Mouse (Mus musculus) lung, postnatal 0 days (tissue): ENCODE results near the gene Scd2. TPM values are rescaled to one million over a fixed set of nuclear protein-coding genes. Genes with fewer than 3 reads are reported as not detected.

Experiments used
- ATAC-seq: fragments of 200-750 bp; cut with Nextera tagmentation; 2 replicates; pipeline ENCODE4 v1.8.0; 2017; ENCODE audit warnings: moderate library complexity
- DNase-seq: peaks from one replicate; pipeline ENCODE4 v3.0.0-alpha.2; 2016; ENCODE audit warnings: low spot score
- H3K27ac ChIP-seq: fragments of 300-500 bp; sonication (generic); 2 replicates; pipeline ENCODE4 v1.5.1; 2014; ENCODE audit warnings: antibody characterized with exemption, mild to moderate bottlenecking, low read length, mixed read lengths
- H3K27me3 ChIP-seq: fragments of 300-500 bp; sonication (generic); replicated peaks from 2 replicates; pipeline ENCODE4 v1.6.1; 2014; ENCODE audit warnings: low read length, mixed read lengths; ENCODE audit not compliant: insufficient read depth
- H3K36me3 ChIP-seq: fragments of 300-500 bp; sonication (generic); 2 replicates; pipeline ENCODE4 v1.6.1; 2014; ENCODE audit warnings: low read length, mixed read lengths; ENCODE audit not compliant: insufficient read depth
- H3K4me1 ChIP-seq: fragments of 300-500 bp; sonication (generic); 2 replicates; pipeline ENCODE4 v1.6.1; 2014; ENCODE audit warnings: antibody characterized with exemption, low read depth, low read length, mixed read lengths; ENCODE audit not compliant: insufficient read depth
- H3K4me2 ChIP-seq: fragments of 300-500 bp; sonication (generic); replicated peaks from 2 replicates; pipeline ENCODE4 v1.6.1; 2014; ENCODE audit warnings: low read depth, mild to moderate bottlenecking, low read length, moderate library complexity, mixed read lengths
- H3K4me3 ChIP-seq: fragments of 300-500 bp; sonication (generic); 2 replicates; pipeline ENCODE4 v1.5.1; 2014; ENCODE audit warnings: low read depth, low read length
- H3K9ac ChIP-seq: fragments of 300-500 bp; sonication (generic); replicated peaks from 2 replicates; pipeline ENCODE4 v1.6.1; 2014; ENCODE audit warnings: low read depth, mild to moderate bottlenecking
- H3K9me3 ChIP-seq: fragments of 300-500 bp; sonication (generic); 2 replicates; pipeline ENCODE4 v1.6.1; 2016; ENCODE audit warnings: low read length, mixed read lengths
- CTCF ChIP-seq: IDR thresholded peaks from 2 replicates; pipeline ENCODE4 v1.5.1; 2016; ENCODE audit warnings: antibody characterized with exemption, mild to moderate bottlenecking
- EP300 ChIP-seq: IDR thresholded peaks from 2 replicates; pipeline ENCODE4 v1.6.1; 2016; ENCODE audit warnings: antibody characterized with exemption, mild to moderate bottlenecking, control low read depth
- WGBS: fragments of 180-500 bp; shearing (Covaris S2); extraction: QIAGEN DNeasy Blood & Tissue Kit; methylation state at CpG from one replicate; pipeline ENCODE4 v1.1.7; 2014; 5-methylcytosine and 5-hydroxymethylcytosine counted together
- polyA plus RNA-seq: library from polyadenylated mRNA; unstranded; fragments of >200 nt; fragmentation: Nextera tagmentation; extraction: Ambion mirVana; gene quantifications from 2 replicates; pipeline ENCODE4 v1.2.1, GENCODE M21; 2015

Gene Scd2
- polyA plus RNA-seq, 1 experiment from 2014 or later: 99.3 TPM

DNA sequence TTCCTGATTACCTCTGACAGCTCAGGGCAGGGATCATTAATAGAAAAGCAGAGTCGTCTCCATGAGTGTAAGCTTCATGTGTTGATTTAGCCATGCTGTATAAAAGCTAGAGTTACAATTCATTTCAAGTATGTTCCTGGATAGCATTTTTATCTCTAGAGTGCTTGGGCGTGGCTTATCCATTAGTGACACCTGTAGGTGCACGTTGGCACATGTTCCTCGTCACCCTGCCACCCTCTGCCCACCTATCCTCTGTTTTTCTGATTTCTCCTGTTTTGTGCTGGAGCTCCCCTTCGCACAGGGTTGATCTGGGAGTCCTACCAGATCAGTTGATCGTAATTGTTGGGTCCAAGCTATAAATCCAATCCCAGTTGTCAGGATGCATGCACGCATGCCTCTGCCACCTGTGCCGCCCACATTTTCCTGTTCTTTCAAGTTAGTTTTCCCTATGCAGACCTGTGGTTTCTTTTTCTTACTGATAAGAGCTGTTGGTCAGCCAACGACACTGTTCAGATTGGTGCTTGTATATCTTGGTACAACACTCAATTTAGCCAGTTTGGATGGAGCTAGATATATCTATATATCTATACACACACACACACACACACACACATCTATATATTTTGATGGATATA lies 8.3 kb downstream of the Scd2 start:
- H3K4me2 ChIP-seq: no peak overlapping the region
- H3K27me3 ChIP-seq: no peaks in the 10 kb centered on the region
- peaks cover 28% of the 10 kb centered on the region for H3K4me1 ChIP-seq
- H3K27ac ChIP-seq: 0 out of 2 replicates have a peak overlapping the region, but pooled peaks have one; percentile 38
- H3K9ac ChIP-seq: no peak overlapping the region
- H3K36me3 ChIP-seq: peaks cover 65% of the 10 kb centered on the region
- no peak for DNase-seq
- WGBS: 34% methylated on average over 9 of the region's 9 CpGs
- TF ChIP-seq EP300 (no peak), CTCF (no peak)
- H3K9me3 ChIP-seq: no peaks in the 10 kb centered on the region
- no peak; the same call in none of the 2 replicates for ATAC-seq
- no peak overlapping the region for H3K4me3 ChIP-seq

DNA sequence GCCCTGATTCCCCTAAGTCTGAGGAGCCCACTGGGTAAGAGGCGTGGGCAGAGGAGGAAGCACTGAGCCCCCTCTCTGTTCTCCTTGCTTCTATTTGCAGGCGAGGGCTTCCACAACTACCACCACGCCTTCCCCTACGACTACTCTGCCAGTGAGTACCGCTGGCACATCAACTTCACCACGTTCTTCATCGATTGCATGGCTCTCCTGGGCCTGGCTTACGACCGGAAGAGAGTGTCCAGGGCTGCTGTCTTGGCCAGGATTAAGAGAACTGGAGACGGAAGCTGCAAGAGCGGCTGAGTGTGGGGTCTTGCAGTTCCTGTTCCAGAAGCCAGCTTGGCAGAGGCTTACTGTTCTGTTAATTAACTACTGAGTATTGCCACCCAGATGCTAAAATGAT lies 9.4 kb downstream of the Scd2 start:
- ATAC-seq: peak; percentile 22; the same call in 1 of the 2 replicates
- peaks cover 17% of the 10 kb centered on the region; the same call in 1 of the 2 replicates for H3K4me1 ChIP-seq

DNA sequence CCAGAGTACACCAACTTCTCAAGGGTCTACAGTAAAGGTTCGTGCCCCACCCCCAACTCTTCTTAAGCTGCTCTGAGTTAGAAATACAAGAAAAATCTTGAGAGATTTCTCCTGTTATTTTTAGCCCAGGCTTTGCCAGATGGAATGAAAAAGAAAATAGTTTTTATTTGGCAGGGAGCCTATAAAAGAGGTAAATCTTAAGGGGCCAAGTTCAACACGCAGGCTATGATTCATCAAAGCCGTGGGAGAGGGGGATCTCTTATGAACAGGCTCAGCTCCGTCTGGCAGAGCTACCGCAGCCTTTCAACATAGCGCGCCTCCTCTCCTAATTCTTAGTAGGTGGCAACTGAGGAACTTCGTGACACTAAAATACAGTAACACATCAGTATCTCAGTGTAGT lies 10.0 kb downstream of the Scd2 start:
- TF ChIP-seq EP300 (0 out of 2 replicates have a peak, but pooled peaks have one; percentile 8), CTCF (no peak)
- H3K4me1 ChIP-seq: peaks cover 13% of the 10 kb centered on the region; the same call in 1 of the 2 replicates
- H3K9me3 ChIP-seq: no peaks in the 10 kb centered on the region
- no peak for ATAC-seq
- H3K27ac ChIP-seq: no peak overlapping the region
- peaks cover 68% of the 10 kb centered on the region for H3K36me3 ChIP-seq
- H3K4me2 ChIP-seq: no peak overlapping the region
- no peak overlapping the region for H3K9ac ChIP-seq
- WGBS: 46% methylated on average over 8 of the region's 8 CpGs
- H3K4me3 ChIP-seq: no peak overlapping the region
- DNase-seq: peak; percentile 54
- no peaks in the 10 kb centered on the region for H3K27me3 ChIP-seq

More for the DNA sequence above, 9.4 kb downstream of the Scd2 start:
- Histone ChIP-seq H3K27ac (no peak overlapping the region), H3K36me3 (peaks cover 70% of the 10 kb centered on the region), H3K27me3 (no peaks in the 10 kb centered on the region), H3K9ac (no peak overlapping the region), H3K9me3 (no peaks in the 10 kb centered on the region), H3K4me3 (no peak overlapping the region), H3K4me2 (0 out of 2 replicates have a peak overlapping the region, but pooled peaks have one; percentile 8)
- peak; percentile 76 for DNase-seq
- 35% methylated on average over 11 of the region's 11 CpGs for WGBS
- no peak for TF ChIP-seq CTCF
- TF ChIP-seq EP300: no peak

DNA sequence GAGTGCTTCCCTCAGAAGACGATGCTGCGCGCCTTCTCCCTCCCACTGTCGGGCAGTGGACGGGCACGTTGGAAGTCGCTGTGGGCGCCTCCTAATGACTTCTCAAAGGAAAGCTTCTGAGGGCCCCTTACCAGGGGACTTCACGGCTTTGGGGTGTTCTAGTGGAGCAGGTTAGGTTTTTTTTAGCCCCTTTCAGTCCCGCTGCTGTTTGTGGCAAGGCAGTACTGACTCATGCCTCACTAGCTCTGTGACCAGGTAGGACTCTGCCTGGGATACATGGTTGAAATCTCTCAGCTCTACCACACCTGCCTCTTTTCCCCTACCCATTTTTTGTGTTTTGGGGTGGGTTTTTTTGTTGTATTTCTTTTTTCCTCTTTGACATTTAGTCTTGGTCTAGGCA lies 10.9 kb downstream of the Scd2 start:
- no peak for ATAC-seq
- no peak overlapping the region for H3K9ac ChIP-seq
- H3K27ac ChIP-seq: peak overlapping the region; percentile 26; the same call in 1 of the 2 replicates
- 70% methylated on average over 10 of the region's 10 CpGs for WGBS
- peaks cover 60% of the 10 kb centered on the region for H3K36me3 ChIP-seq
- H3K27me3 ChIP-seq: no peaks in the 10 kb centered on the region
- no peak overlapping the region; the same call in 1 of the 2 replicates for H3K4me2 ChIP-seq
- no peak for DNase-seq
- H3K4me1 ChIP-seq: peaks cover 8% of the 10 kb centered on the region; the same call in 1 of the 2 replicates
- TF ChIP-seq CTCF (no peak), EP300 (no peak)
- H3K9me3 ChIP-seq: no peaks in the 10 kb centered on the region
- H3K4me3 ChIP-seq: no peak overlapping the region

GRCm38 (mm10) chr19:44304851-44305510 lies 11.5 kb downstream of the Scd2 start:
- H3K4me1 ChIP-seq: peaks cover 8% of the 10 kb centered on the region; the same call in 1 of the 2 replicates
- TF ChIP-seq CTCF: no peak
- TF ChIP-seq EP300: no peak
- no peaks in the 10 kb centered on the region for H3K9me3 ChIP-seq
- no peak overlapping the region; the same call in 1 of the 2 replicates for H3K4me2 ChIP-seq
- ATAC-seq (peak; percentile 29; the same call in 1 of the 2 replicates), DNase-seq (peak; percentile 40)
- H3K9ac ChIP-seq: no peak overlapping the region
- no peaks in the 10 kb centered on the region for H3K27me3 ChIP-seq
- no peak overlapping the region for H3K4me3 ChIP-seq
- H3K27ac ChIP-seq: 0 out of 2 replicates have a peak overlapping the region, but pooled peaks have one; percentile 10
- peaks cover 60% of the 10 kb centered on the region for H3K36me3 ChIP-seq
- 60% methylated on average over 16 of the region's 16 CpGs for WGBS

DNA sequence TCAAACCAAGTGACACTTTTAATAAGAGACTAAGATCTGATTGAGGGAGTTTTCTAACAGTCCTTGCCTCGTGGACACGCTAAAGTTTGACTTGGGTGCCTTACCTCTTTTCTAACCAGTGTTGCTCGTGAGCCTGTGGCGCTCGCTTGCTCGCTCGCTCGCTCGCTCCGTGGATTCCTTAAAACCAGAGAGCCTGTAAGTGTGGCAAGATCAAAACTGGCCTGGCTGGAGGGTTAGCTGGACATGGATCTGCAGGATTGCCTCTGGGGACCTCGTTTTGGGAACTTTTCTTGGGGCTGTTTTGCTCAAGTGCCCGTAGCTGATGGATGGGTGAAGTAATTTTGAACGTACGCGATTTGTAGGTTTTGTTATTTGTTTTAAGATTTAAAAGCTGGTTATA lies 12.2 kb downstream of the Scd2 start:
- Histone ChIP-seq H3K36me3 (peaks cover 60% of the 10 kb centered on the region), H3K9me3 (no peaks in the 10 kb centered on the region), H3K27me3 (no peaks in the 10 kb centered on the region), H3K4me2 (no peak overlapping the region), H3K4me3 (no peak overlapping the region), H3K27ac (0 out of 2 replicates have a peak overlapping the region, but pooled peaks have one; percentile 10), H3K4me1 (peaks cover 8% of the 10 kb centered on the region; the same call in 1 of the 2 replicates), H3K9ac (no peak overlapping the region)
- TF ChIP-seq EP300 (no peak), CTCF (no peak)
- no peak for DNase-seq
- WGBS: 68% methylated on average over 15 of the region's 15 CpGs
- ATAC-seq: no peak
